In the genomic region with DNA sequence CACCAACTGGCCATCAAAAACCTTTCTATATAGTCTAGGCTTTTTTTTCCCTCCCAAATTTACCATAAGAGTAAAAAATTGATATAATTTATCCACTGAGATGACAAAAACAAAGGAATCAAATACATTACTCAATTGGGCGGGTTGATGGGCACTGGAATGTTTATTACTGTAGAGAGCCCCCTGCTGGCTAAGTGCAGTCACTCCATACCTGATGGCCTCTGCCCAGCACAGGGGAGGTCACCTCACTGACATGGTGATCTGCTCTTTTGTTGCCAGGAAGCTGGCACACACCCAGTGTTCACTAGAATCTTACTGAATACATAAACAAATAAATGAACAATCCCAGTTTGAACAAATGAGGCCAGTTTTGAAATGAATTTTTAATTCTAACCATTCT, we compare ENCODE assay signal across 9 mouse cellular contexts. TPM values are rescaled to one million over a fixed set of nuclear protein-coding genes. Genes with fewer than 3 reads are reported as not detected.
DNase-seq lines count a peak whose midpoint lies in the region; ATAC-seq lines count a peak whose summit lies in the region.
"Had no signal": no experiment of that assay in that cellular context is flagged by ENCODE, and none has a peak within 500 bp of the region (broad histone marks: within the 10 kb centered on the region; RNA-seq: fewer than 3 reads in every experiment).

No protein-coding gene starts in this region.

- no peaks in the 10 kb centered on the region for H3K27me3 ChIP-seq in intestine, embryonic 16.5 days (replicated peaks; ENCODE audit: control insufficient read depth, insufficient read depth, low read length)
- H3K27me3 ChIP-seq: heart, embryonic 13.5 days; neural tube, embryonic 13.5 days had no signal

- H3K27ac ChIP-seq in intestine, embryonic 16.5 days (ENCODE audit: low read length) = no peak overlapping the region
- H3K27ac ChIP-seq: heart, embryonic 13.5 days; neural tube, embryonic 13.5 days had no signal

- H3K4me2 ChIP-seq in intestine, embryonic 16.5 days (ENCODE audit: low read depth, low read length) = no peak overlapping the region
- H3K4me2 ChIP-seq: heart, embryonic 13.5 days; neural tube, embryonic 13.5 days had no signal

- peaks cover 3% of the 10 kb centered on the region; the same call in 1 of the 2 replicates for H3K4me1 ChIP-seq in intestine, embryonic 16.5 days (ENCODE audit: control insufficient read depth, insufficient read depth, low read length)
- H3K4me1 ChIP-seq: heart, embryonic 13.5 days had no signal

- H3K4me3 ChIP-seq in intestine, embryonic 16.5 days (ENCODE audit: low read length) = no peak overlapping the region
- H3K4me3 ChIP-seq: heart, embryonic 13.5 days; neural tube, embryonic 13.5 days had no signal

- DNase-seq in left cerebral cortex, postnatal 4 days = peak; percentile 41
- no peak for DNase-seq in left cerebral cortex, postnatal 25 days (ENCODE audit: low spot score in 2 of 2)
- DNase-seq in NIH3T3 (ENCODE audit: low read depth) = peak; percentile 55
- DNase-seq in cerebellum, postnatal 10 days = peak; percentile 70 to 72
- DNase-seq in lung, postnatal 36 days = peak; percentile 82
- no peak for DNase-seq in right cerebral cortex, postnatal 25 days

- intact Hi-C loops in left cerebral cortex, postnatal 4 days (cut with DNase I) = no loop called here
- intact Hi-C loops in left cerebral cortex, postnatal 25 days (cut with DNase I) = no loop called here

- no peaks in the 10 kb centered on the region for H3K36me3 ChIP-seq in intestine, embryonic 16.5 days (ENCODE audit: control insufficient read depth, insufficient read depth, low read length)
- H3K36me3 ChIP-seq: neural tube, embryonic 13.5 days had no signal

- no peaks in the 10 kb centered on the region for H3K9me3 ChIP-seq in intestine, embryonic 16.5 days (ENCODE audit: control insufficient read depth, low read length)
- H3K9me3 ChIP-seq: heart, embryonic 13.5 days; neural tube, embryonic 13.5 days had no signal

- WGBS in intestine, embryonic 16.5 days = 24% methylated on average over 1 of the region's 1 CpGs

- H3K9ac ChIP-seq in intestine, embryonic 16.5 days (ENCODE audit: low read depth, low read length) = no peak overlapping the region
- H3K9ac ChIP-seq: heart, embryonic 13.5 days; neural tube, embryonic 13.5 days had no signal

- ATAC-seq in intestine, embryonic 16.5 days = peak; percentile 62; the same call in 1 of the 2 replicates

RNA-seq across cellular contexts. Expression of a gene that starts 40.9 kb away (rescaled TPM):
- total RNA-seq in left cerebral cortex, postnatal 4 days (2021) = 10 to 100 TPM; 22.9 to 23.6 TPM
- total RNA-seq in left cerebral cortex, postnatal 25 days (2021) = 10 to 100 TPM; 32.7 to 45.7 TPM
- 15.1 and 17.5 TPM in 2 replicates for polyA plus RNA-seq in intestine, embryonic 16.5 days (2015; fragmentation: Nextera tagmentation; extraction: Ambion mirVana)

Comparison
In these comparisons a context has a peak if more than half of its experiments do, and no peak if none do; other contexts are left out.
1. DNase-seq: peak in left cerebral cortex, postnatal 4 days (single experiment), NIH3T3 (single experiment), cerebellum, postnatal 10 days (2 of 2) and lung, postnatal 36 days (single experiment); none in left cerebral cortex, postnatal 25 days (0 of 2) and right cerebral cortex, postnatal 25 days (single experiment).